Mouse (Mus musculus) thymus, adult 2 months (tissue): ENCODE measurements around the gene Bend7. TPM values are rescaled to one million over a fixed set of nuclear protein-coding genes. Genes with fewer than 3 reads are reported as not detected.

Experiments used
- DNase-seq: peaks from one replicate; pipeline ENCODE4 v3.0.0; 2021
- H3K27ac ChIP-seq: fragments of 200-500 bp; 2 replicates; pipeline ENCODE4 v1.5.1; 2012; ENCODE audit warnings: low read length, control low read depth; ENCODE audit not compliant: control insufficient read depth, insufficient read depth
- H3K27me3 ChIP-seq: fragments of 200-500 bp; 2 replicates; pipeline ENCODE4 v1.6.1; 2012; ENCODE audit warnings: mild to moderate bottlenecking, low read length, moderate library complexity, mixed read lengths; ENCODE audit not compliant: control insufficient read depth, insufficient read depth
- H3K36me3 ChIP-seq: fragments of 200-500 bp; 2 replicates; pipeline ENCODE4 v1.6.1; 2012; ENCODE audit warnings: mild to moderate bottlenecking, low read length, moderate library complexity; ENCODE audit not compliant: control insufficient read depth, insufficient read depth
- H3K4me1 ChIP-seq: fragments of 200-500 bp; replicated peaks from 2 replicates; pipeline ENCODE4 v1.6.1; 2012; ENCODE audit warnings: low read length; ENCODE audit not compliant: control insufficient read depth, insufficient read depth
- H3K4me3 ChIP-seq: fragments of 200-500 bp; 2 replicates; pipeline ENCODE4 v1.5.1; 2012; ENCODE audit warnings: mild to moderate bottlenecking, low read length, control low read depth, moderate library complexity; ENCODE audit not compliant: control insufficient read depth, insufficient read depth
- CTCF ChIP-seq: fragments of 200-500 bp; IDR thresholded peaks from 2 replicates; pipeline ENCODE4 v1.5.1; 2012; ENCODE audit warnings: mild to moderate bottlenecking, control low read depth, low read length, moderate library complexity, borderline replicate concordance; ENCODE audit not compliant: control insufficient read depth, poor library complexity, insufficient read depth; ENCODE audit errors: extremely low read depth
- POLR2A ChIP-seq: fragments of 200-500 bp; IDR thresholded peaks from 2 replicates; pipeline ENCODE4 v1.6.1; 2012; ENCODE audit warnings: mild to moderate bottlenecking, low read length, control low read depth, moderate library complexity; ENCODE audit not compliant: control insufficient read depth, poor library complexity, insufficient read depth; ENCODE audit errors: extremely low read depth
- WGBS: fragments of 180-500 bp; shearing (Covaris S2); methylation state at CpG from one replicate; pipeline ENCODE4 v1.1.7; 2018; 5-methylcytosine and 5-hydroxymethylcytosine counted together
- polyA plus RNA-seq: library from polyadenylated mRNA; depleted of rRNA; stranded (reverse); fragments of >200 nt; gene quantifications from 2 replicates; pipeline ENCODE4 v1.2.3, GENCODE M21; 2012; rRNA removed

Bend7 gene
- 0.48 and 0.61 TPM in 2 replicates for polyA plus RNA-seq

- H3K27ac ChIP-seq: no peak within 1 kb of the TSS
- no peaks in the 10 kb centered on the region; the same call in 1 of the 2 replicates for H3K4me1 ChIP-seq
- peaks cover 12% of the 10 kb centered on the region for H3K27me3 ChIP-seq
- DNase-seq: peak; percentile 3
- 3% methylated on average over 123 of the region's 124 CpGs for WGBS
- no peak for TF ChIP-seq CTCF
- no peak for TF ChIP-seq POLR2A
- H3K36me3 ChIP-seq: no peaks in the 10 kb centered on the region
- H3K4me3 ChIP-seq: peak within 1 kb of the TSS; percentile 67
These were observed at the start of gene Bend7 for GRCm38 (mm10) chr2:4717769-4718661. Gene Bend7 (plus strand): TSS chr2:4717831.

GRCm38 (mm10) chr2:4668626-4669025 is 49.0 kb upstream of the Bend7 start:
- TF ChIP-seq CTCF: no peak
- TF ChIP-seq POLR2A: no peak
- WGBS: 88% methylated on average over 2 of the region's 2 CpGs

GRCm38 (mm10) chr2:4669701-4670100 is 47.9 kb upstream of the Bend7 start:
- no peak for DNase-seq
- H3K27ac ChIP-seq: no peak overlapping the region
- H3K4me1 ChIP-seq: no peaks in the 10 kb centered on the region
- no peak overlapping the region for H3K4me3 ChIP-seq
- WGBS: 73% methylated on average over 8 of the region's 8 CpGs
- TF ChIP-seq POLR2A: no peak
- TF ChIP-seq CTCF: no peak
- H3K36me3 ChIP-seq: no peaks in the 10 kb centered on the region
- H3K27me3 ChIP-seq: no peaks in the 10 kb centered on the region

More at GRCm38 (mm10) chr2:4668626-4669025, 49.0 kb upstream of the Bend7 start:
- H3K4me1 ChIP-seq: no peaks in the 10 kb centered on the region
- no peaks in the 10 kb centered on the region for H3K36me3 ChIP-seq
- no peak overlapping the region for H3K4me3 ChIP-seq
- H3K27me3 ChIP-seq: no peaks in the 10 kb centered on the region
- no peak for DNase-seq
- no peak overlapping the region for H3K27ac ChIP-seq

GRCm38 (mm10) chr2:4671636-4672035 is 46.0 kb upstream of the Bend7 start:
- TF ChIP-seq POLR2A: no peak
- TF ChIP-seq CTCF: no peak

GRCm38 (mm10) chr2:4679886-4680285 is 37.7 kb upstream of the Bend7 start:
- Histone ChIP-seq H3K27ac (no peak overlapping the region), H3K4me3 (no peak overlapping the region), H3K36me3 (no peaks in the 10 kb centered on the region), H3K4me1 (no peaks in the 10 kb centered on the region), H3K27me3 (no peaks in the 10 kb centered on the region)
- WGBS: 92% methylated on average over 3 of the region's 3 CpGs
- no peak for DNase-seq
- TF ChIP-seq CTCF (no peak), POLR2A (no peak)

More at GRCm38 (mm10) chr2:4671636-4672035, 46.0 kb upstream of the Bend7 start:
- Histone ChIP-seq H3K27ac (no peak overlapping the region), H3K4me1 (no peaks in the 10 kb centered on the region), H3K4me3 (no peak overlapping the region), H3K36me3 (no peaks in the 10 kb centered on the region), H3K27me3 (no peaks in the 10 kb centered on the region)
- DNase-seq: no peak
- WGBS: 96% methylated on average over 8 of the region's 8 CpGs

DNA sequence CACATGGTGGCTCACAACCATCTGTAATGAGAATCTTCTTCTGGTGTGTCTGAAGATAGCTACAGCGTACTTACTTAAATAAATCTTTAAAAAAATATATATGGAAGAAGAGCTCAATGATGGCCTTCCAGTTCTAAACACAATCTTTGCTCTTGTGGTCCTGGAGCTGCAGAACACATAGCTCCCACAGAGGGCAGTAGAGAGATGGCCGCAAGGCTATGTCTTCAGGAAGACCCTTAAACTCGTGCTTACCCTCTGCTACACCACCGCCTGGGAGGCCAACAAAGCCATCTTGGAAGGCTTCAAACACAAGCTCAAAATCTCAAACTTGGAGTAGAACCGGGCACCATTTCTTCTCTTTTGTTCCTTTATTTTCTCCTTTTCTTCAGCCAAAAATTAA is 6.4 kb upstream of the Bend7 start:
- Histone ChIP-seq H3K27me3 (no peaks in the 10 kb centered on the region), H3K4me3 (no peak overlapping the region), H3K27ac (no peak overlapping the region), H3K4me1 (no peaks in the 10 kb centered on the region), H3K36me3 (no peaks in the 10 kb centered on the region)
- TF ChIP-seq CTCF (no peak), POLR2A (no peak)
- DNase-seq: peak; percentile 13
- 54% methylated on average over 5 of the region's 5 CpGs for WGBS
